Mouse (Mus musculus) T-cell, adult 2 months (primary cell): ENCODE results near the gene Msi2.

ENCODE experiments used
- DNase-seq: peaks from one replicate; pipeline ENCODE4 v3.0.0; 2022; ENCODE audit warnings: low spot score

Msi2 gene

GRCm38 (mm10) chr11:88588688-88589210 lies 129.6 kb downstream of the Msi2 start:
- no peak for DNase-seq

GRCm38 (mm10) chr11:88587710-88588109 lies 130.6 kb downstream of the Msi2 start:
- DNase-seq, result no peak

GRCm38 (mm10) chr11:88585880-88586279 lies 132.4 kb downstream of the Msi2 start:
- no peak for DNase-seq

DNA sequence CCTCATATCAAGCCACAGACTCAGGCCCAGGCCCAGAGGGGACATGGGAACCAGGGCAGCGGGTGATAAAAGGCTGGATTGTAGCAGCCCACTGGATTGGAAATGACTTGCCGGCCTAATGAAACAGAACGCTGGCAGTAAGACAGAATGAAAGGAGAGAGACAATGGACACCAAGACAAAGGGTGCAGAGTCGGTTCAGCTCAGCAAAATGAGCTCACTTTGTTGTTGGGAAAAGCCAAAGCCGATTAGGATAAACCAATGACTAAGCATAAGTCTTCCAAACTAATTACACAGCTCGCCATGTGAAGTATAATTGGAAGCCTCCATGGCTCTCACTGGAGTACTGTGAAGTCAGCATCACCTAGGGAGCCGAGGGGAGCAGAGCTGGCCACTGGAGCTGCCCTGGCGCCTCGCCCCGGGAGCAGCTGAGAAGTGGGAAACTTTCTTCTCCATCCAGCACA lies 133.1 kb downstream of the Msi2 start:
- no peak for DNase-seq

DNA sequence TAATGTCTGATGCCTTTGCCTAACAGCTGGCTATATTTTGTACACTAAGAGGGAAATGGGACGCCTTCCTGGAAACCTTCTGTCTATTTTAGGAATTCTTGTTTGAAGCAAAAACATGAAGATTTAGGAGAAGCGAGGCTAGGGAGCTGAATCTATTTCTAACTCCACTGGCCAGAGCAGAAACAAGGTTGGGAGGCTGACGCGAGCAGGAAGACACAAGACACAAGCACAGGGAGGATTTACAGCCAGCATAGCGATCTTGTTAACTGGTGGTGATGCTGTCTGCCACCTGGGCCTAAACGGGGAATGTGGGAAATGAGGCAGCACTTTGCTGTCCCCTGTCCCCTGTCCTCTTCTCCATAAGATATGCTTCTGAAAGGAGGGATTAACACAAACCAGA lies 134.4 kb downstream of the Msi2 start:
- DNase-seq, result no peak

GRCm38 (mm10) chr11:88583259-88583833 lies 135.0 kb downstream of the Msi2 start:
- DNase-seq, result no peak

DNA sequence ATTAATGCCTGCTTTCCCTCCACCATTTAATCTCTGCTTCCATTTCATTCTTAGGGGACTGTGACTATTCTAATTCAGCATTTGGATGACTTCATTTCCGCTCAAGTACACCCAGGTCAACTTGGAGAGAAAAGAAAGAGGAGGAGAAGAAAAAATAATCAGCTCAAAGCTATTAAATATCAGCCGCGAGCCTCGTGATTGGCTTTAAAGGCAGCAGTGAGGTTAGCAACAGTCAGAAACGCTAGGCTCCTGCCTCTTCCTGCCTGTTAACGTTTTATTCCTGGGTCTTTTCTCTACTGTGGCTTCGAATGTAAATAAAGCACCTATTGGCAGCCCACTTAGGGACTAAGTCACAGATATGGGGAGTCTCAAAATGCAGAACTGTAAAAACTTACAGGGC lies 135.5 kb downstream of the Msi2 start:
- no peak for DNase-seq

DNA sequence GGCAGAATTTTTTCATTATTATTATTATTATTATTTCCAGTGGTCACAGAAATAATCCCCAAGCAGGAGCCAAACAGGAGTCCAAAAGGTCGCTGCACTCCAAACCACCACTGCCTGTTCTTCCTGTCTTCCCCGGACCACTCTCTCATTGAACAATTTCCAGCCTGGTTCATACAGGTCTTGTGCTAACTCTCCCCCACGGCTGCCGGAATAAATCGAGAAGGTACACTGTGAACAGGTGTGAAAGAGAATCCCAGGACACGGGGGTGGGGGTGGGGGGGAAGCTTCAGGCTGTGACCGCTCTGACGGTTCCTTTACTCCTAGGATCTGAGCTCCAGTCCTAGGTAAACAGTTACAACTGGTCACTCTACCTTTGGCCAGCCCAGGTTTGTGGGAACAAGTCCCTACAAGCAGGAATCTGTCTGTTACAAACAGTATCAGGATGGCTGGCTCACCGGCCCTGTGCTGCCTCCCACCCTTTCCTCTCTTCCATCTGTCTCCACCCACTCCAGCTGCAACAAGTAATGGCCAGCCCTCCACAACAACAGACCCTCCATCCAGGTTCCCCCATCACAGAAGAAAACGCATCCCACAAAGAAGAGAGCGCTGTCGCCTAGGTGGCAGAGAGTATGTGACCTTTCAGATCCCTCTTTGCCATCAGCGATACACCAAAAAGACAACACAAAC lies 136.1 kb downstream of the Msi2 start:
- no peak for DNase-seq

GRCm38 (mm10) chr11:88581375-88581774 lies 136.9 kb downstream of the Msi2 start:
- no peak for DNase-seq

- DNase-seq, result no peak
Observed at GRCm38 (mm10) chr11:88578700-88579099, 139.6 kb downstream of the Msi2 start.

- DNase-seq, result no peak
Observed at GRCm38 (mm10) chr11:88577076-88577475, 141.2 kb downstream of the Msi2 start.

DNA sequence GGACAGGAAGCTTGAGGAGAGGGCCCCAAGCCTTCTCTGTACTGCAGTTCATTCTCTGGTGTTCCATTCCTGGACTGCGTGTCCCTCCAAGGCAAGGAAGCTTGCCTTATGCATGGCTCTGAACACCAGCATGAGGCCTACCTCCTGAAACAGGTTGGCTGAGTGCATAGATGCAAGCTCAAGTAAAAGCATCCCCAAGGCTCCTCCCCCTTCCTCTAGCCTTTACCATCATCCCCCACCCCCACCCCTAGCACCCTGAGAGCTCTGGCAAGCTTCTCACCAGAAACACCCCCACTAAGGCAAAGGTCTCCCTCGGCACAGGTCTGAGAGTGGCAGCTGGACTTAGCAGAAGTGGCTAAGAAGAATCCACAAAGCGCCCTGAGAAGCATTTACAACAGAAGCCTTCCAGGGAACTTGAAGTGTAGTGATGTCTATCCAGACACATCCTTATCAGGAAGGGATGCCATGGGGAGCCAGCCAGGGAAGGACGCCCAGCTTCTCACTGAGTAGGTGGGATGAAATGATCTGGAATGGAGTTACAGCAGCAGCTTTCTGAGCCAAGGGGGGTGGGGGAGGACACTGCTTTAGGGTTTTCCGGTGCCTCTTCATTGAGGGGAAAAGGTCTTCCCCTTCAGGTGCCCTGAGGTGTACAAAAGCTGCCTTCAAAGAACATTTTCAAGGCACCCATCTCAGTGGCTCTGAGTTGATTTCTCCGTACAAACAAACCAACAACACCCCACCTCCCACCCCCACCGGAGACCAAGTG lies 141.9 kb downstream of the Msi2 start:
- peak; percentile 46 for DNase-seq

- no peak for DNase-seq
Observed at GRCm38 (mm10) chr11:88574575-88575360, 143.5 kb downstream of the Msi2 start.

DNA sequence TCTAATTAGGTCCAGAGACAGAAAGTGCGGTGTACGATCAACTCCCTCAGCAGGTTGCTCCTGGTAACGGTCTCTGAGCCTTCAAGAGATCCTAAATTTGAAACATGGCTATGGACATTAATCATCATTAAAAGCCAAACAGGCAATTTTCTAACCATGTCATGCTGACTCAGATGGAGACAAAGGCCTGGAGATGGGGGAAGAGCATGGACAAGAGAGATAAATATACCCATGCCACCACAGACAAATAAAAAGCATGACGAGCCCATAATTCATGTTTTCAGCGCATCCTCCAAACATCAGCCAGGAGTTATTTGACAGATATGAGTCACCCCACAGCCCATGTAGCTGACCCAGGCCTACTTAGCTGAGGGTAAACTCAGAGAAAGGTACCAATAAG lies 145.3 kb downstream of the Msi2 start:
- no peak for DNase-seq

DNA sequence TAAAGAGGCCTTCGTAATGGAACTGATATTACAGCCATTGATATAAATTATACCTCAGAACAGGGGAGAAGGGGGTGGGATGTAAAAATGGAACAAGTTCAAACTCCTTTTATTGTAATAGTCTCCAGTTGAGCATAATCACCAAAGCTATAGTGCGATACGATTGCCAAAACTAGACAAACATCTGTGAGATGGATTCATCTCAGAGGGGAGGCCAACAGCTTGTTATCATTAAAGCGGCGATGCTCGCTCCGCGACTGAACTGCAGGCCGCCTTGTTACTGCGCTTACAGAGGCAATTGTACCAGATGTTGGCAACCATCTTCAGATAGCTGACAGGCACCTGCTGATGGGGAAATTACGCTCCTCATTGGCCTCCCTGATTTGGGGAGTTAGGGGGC lies 145.9 kb downstream of the Msi2 start:
- no peak for DNase-seq

GRCm38 (mm10) chr11:88570715-88571202 lies 147.6 kb downstream of the Msi2 start:
- DNase-seq, result no peak

DNA sequence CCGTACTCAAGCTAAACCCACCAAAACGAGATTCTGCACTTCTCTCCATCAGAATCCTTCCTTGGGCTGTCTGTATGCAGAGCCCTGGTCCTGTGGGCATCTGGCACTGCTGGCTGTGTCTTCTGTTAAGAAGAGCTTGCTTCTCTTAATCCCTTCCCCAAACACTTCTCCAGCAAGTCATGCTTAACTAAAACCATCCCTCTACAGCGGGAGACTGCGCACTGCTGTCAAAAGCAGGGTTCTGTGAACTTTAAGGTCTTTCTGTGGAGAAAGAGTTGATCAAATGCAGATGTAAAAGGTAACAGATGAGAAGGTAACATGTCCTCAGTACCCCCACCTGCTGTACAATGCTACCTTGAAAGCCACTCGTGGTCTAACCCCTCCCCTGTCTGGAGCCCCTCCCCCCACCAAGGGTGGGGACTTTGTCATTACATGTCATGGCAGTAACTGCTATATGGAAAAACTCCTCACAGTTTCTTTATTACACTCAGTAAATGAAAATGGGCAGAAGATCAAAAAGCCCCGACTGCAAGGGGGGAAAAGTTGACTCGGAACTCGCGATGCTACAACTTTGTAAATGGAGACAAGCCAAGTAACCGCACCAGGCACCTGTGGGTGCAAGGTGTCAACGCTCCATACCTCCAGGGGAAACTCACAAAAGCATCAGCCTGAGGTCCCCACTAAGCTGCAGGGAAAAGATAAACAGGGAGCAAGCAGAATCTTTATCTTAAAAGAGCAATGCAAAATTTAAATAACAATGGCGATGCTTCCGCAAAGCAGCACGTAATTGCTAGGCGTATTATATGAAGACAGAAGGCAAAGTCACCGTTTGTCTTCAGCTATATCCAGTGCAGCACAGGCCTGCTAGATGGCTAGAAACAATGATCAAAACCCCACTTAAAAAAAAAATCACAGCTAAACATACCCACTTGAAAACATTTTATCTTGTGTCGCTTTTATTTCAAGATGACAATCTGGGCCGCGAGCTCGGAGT lies 151.4 kb downstream of the Msi2 start:
- no peak for DNase-seq

DNA sequence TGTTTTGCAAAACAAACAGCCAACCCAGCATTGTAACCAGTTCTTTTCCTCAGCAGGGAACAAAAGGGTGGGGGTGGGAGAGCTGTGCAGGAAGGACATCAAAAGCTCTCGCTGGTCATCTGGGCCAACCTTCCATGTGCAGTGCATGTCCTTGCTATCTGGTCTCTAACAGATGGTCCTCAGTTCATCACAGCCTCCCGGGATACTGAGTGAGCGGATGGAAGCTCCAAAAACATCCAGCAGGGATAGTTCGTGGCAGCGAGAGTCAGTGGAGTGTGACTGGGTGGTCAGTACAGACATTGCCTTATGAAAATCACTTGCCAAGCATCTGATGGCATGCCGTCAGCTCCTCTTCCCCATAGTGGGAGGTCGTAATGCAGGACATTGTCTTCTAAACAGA lies 153.5 kb downstream of the Msi2 start:
- DNase-seq, result no peak

DNA sequence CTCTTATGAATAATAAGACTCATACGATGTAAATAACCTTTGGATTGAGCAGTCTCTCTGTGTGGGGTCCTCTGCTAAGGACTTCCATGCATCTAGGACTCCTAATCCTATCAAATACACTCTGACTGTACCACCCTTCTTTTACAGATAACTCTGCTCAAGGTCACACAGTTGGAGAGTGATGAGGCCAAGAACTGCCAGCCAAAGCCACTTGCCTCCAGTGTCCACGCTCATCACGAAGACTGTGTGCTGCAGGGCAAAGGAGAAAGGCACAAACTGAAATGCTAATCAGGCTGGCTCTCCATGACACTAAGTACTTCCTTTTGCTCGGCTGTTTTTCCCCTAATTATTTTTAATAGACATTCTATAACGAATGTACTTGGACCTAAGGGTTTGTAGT lies 153.9 kb downstream of the Msi2 start:
- no peak for DNase-seq

- no peak for DNase-seq
Observed at GRCm38 (mm10) chr11:88561191-88561590, 157.1 kb downstream of the Msi2 start.

DNA sequence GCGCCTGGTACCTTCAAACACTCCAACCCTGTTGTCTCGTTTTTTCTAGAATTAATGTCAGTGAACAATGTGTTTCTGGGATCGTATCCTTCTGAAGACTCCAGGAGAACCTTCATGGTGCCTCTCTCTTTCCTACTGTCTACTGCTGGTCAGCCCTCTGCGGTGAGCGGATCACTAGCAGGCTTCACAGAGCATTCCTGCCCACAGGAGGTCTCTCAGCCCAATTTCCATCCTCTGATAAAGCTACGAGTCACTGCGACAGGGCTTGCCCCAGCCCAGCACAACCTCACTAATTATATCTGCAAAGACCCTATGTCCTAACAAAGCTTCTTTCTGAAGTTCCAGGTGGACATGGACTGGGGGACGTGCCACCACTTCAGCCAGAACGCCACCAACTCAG lies 157.7 kb downstream of the Msi2 start:
- no peak for DNase-seq
